Mouse (Mus musculus) cerebellum, adult 2 months (tissue): ENCODE data around the gene Msx2. TPM values are rescaled to one million over a fixed set of nuclear protein-coding genes. Genes with fewer than 3 reads are reported as not detected.

Source experiments
- DNase-seq, 2 experiments: peaks; one replicate each; pipeline ENCODE4 v3.0.0; 2021
- H3K27ac ChIP-seq: fragments of 200-500 bp; 2 replicates; pipeline ENCODE4 v1.5.1; 2012; ENCODE audit warnings: low read length, control low read depth, inconsistent platforms; ENCODE audit not compliant: insufficient read depth
- H3K27me3 ChIP-seq: fragments of 200-500 bp; 2 replicates; pipeline ENCODE4 v1.6.1; 2012; ENCODE audit warnings: inconsistent platforms, mild to moderate bottlenecking, low read length, moderate library complexity; ENCODE audit not compliant: control insufficient read depth, insufficient read depth
- H3K4me1 ChIP-seq: fragments of 200-500 bp; 2 replicates; pipeline ENCODE4 v1.6.1; 2011; ENCODE audit warnings: low read length; ENCODE audit not compliant: control insufficient read depth, insufficient read depth
- H3K4me3 ChIP-seq: fragments of 200-500 bp; replicated peaks from 2 replicates; pipeline ENCODE3; 2011; ENCODE audit warnings: mild to moderate bottlenecking, low read depth, low read length, control low read depth; ENCODE audit not compliant: insufficient read depth
- CTCF ChIP-seq: fragments of 200-500 bp; IDR thresholded peaks from 2 replicates; pipeline ENCODE4 v1.5.1; 2011; ENCODE audit warnings: low read depth, mild to moderate bottlenecking, control low read depth, low read length, moderate library complexity, borderline replicate concordance; ENCODE audit not compliant: insufficient read depth
- POLR2A ChIP-seq: fragments of 200-500 bp; IDR thresholded peaks from 2 replicates; pipeline ENCODE4 v1.6.1; 2011; ENCODE audit warnings: low read length, control low read depth, borderline replicate concordance; ENCODE audit not compliant: insufficient read depth
- WGBS: fragments of 180-500 bp; shearing (Covaris S2); methylation state at CpG from one replicate; pipeline ENCODE4 v1.1.7; 2018; 5-methylcytosine and 5-hydroxymethylcytosine counted together
- polyA plus RNA-seq: library from polyadenylated mRNA; depleted of rRNA; stranded (reverse); fragments of >200 nt; gene quantifications from 2 replicates; pipeline ENCODE4 v1.2.3, GENCODE M21; 2012

Gene Msx2
- polyA plus RNA-seq, 1 experiment: 6.0 TPM

DNA sequence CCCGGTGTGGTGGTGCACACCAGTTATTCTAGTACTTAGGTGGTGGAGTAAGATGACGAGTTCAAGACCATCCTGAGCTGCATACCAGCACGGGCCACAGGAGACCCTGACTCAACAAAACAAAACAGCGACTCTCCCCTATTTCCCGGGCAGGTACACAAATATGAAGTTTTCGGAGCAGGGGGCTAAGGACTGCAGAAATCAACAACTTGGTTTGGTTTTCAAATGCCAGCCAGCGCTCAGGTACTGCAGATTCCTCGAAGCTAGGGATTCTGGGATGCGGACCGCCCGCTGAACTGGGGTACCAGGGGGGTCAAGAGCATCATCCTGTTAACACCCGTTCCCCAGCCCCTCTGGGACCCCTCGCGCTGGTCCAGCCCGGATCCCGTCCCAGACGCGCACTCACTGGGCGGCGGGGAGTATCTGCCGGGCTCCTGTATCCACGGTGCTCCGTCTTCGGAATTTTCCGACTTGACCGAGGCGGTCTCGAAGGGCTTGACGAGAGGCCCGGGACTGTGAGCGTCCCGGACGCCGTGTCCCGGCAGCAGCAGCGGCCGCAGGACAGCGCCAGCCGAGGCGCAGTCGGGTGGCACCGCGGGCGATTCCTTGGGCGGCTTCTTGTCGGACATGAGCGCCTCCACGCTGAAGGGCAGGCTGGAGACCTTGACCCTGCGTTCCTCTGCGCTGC lies 804 bp downstream of the Msx2 start:
- 1% methylated on average over 50 of the region's 50 CpGs for WGBS
- Histone ChIP-seq H3K27ac (no peak overlapping the region), H3K4me3 (peak overlapping the region; percentile 15), H3K4me1 (no peaks in the 10 kb centered on the region), H3K27me3 (peaks cover 5% of the 10 kb centered on the region; the same call in 1 of the 2 replicates)
- TF ChIP-seq CTCF: no peak
- DNase-seq: no peak

DNA sequence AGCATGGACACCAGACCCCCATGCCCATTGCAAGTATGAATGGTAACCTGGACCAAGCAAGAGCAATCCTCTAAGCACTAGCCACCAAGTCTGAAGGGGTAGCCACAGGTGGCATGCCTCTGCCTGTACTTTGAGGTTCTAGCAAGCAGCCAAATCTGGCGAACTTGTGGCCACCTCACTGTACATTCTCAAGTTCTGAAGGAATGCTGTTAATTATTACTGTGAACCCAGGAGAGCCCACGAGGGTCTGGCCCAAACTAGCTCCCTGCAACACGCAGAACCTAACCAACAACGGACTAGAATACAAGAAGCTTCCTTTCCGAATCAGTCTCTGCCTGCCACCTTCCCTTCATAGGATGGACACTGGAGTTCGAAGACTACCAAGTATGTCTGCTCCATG lies 1.5 kb downstream of the Msx2 start:
- 28% methylated on average over 6 of the region's 6 CpGs for WGBS
- Histone ChIP-seq H3K27me3 (peaks cover 5% of the 10 kb centered on the region; the same call in 1 of the 2 replicates), H3K4me1 (no peaks in the 10 kb centered on the region), H3K27ac (peak overlapping the region; percentile 30; the same call in 1 of the 2 replicates), H3K4me3 (peak overlapping the region; percentile 21)
- no peak for TF ChIP-seq CTCF
- no peak for TF ChIP-seq POLR2A
- no peak for DNase-seq

DNA sequence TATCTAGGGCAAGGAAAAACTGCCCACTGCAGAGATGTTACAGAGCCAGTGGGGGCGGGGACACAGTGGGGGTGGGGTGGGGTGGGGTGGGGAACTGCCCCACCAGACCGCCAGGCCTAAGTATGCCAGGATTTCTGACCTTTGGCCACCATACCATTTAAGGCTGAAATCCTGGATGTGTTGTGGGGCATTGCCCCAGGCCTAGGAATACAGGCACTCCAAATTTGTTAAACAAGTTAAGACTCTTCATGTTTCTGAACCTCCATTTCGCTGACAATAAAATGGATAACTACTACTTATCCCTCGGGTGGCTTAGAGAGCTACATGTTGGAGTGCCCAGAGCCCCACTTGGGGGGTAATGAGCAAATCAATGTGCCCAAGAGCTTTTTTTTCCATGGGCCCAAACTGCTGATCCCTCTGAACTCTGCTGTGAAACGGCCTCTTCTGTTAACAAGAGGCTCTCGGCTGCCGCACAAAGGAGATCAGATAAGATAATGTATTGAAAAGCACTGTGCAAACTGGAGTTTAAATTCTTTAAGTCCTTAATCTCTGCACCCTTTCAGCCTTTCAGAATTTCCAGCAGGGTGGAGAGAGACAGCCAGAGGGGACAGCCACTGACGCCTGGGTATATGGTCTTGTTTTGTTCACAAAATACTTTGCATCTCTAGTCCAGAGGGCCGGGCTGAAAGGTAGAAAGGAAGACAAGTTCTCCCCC lies 2.3 kb downstream of the Msx2 start:
- Histone ChIP-seq H3K4me1 (no peaks in the 10 kb centered on the region), H3K27me3 (peaks cover 3% of the 10 kb centered on the region; the same call in 1 of the 2 replicates), H3K4me3 (no peak overlapping the region), H3K27ac (no peak overlapping the region)
- WGBS: 62% methylated on average over 9 of the region's 9 CpGs
- TF ChIP-seq POLR2A (no peak), CTCF (no peak)
- no peak for DNase-seq

DNA sequence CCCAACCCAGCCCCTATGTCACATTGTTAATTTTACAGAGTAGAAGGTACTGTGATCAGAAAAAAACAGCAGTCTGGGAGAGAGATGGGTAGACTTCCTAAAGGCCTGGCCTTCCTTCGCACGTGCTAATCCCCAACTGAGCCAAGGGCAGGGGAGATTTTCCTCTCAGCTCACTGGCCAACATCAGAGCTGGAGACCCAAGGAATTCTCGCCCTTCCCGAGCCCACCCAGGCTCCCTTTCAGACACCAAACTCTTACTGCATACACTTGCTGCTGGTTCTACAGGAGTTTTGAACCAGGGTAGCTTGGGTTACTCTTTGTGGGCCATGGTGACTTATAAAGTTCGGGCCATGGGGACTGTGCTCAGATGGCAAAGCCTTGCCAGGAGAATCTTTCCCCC lies 3.1 kb downstream of the Msx2 start:
- no peak overlapping the region for H3K4me3 ChIP-seq
- H3K27me3 ChIP-seq: peaks cover 3% of the 10 kb centered on the region; the same call in 1 of the 2 replicates
- H3K4me1 ChIP-seq: no peaks in the 10 kb centered on the region
- no peak overlapping the region for H3K27ac ChIP-seq
- 64% methylated on average over 5 of the region's 5 CpGs for WGBS
- TF ChIP-seq POLR2A (no peak), CTCF (no peak)
- DNase-seq: no peak

DNA sequence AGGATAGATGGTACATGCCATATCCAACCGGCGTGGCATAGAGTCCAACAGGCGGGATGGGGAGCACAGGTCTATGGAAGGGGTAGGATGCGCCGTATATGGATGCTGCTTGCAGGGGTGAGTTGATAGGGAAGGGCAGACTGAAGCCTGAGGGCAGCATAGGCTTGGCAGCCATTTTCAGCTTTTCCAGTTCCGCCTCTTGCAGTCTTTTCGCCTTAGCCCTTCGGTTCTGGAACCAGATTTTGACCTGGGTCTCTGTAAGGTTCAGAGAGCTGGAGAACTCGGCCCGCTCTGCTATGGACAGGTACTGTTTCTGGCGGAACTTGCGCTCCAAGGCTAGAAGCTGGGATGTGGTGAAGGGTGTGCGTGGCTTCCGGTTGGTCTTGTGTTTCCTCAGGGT lies 4.7 kb downstream of the Msx2 start:
- DNase-seq: no peak
- Histone ChIP-seq H3K4me3 (no peak overlapping the region), H3K27ac (no peak overlapping the region), H3K4me1 (no peaks in the 10 kb centered on the region), H3K27me3 (peaks cover 2% of the 10 kb centered on the region; the same call in 1 of the 2 replicates)
- TF ChIP-seq POLR2A: no peak
- TF ChIP-seq CTCF: no peak
- WGBS: 40% methylated on average over 14 of the region's 14 CpGs

DNA sequence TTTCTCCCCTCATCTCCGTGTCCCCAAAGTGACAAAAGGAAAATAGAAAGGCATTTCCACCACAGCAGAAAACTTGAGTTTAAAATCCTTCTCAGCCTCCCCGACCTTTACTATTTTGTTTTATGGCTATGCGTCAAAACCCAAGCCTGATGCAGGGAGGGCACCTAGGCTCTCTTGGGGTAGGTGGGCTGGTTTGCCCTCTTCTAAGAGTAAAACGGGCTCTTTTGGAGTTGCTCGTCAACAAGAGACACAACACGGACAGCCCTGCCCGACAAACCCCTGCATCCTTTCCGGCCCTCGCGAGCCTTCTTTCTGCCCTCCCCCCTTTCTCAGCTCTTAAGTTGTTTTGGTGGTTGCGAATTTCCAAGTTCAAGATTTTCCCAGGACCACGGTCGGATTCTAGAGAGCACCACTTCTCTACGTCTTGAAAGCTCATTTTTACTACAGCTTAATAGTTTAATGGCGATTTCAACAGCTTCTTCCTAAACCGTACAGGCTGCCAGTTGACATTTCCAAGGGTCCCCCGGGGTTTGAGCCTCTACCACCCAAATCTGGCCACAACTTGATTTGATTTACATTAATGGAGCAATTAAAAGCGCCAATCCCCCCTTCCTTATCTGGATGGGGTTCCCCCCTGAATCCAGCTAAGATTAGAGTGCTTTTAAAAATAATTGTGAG lies 6.5 kb downstream of the Msx2 start:
- H3K27ac ChIP-seq: no peak overlapping the region
- 13% methylated on average over 18 of the region's 18 CpGs for WGBS
- no peaks in the 10 kb centered on the region for H3K4me1 ChIP-seq
- no peak for DNase-seq
- no peak for TF ChIP-seq CTCF
- TF ChIP-seq POLR2A: no peak
- H3K27me3 ChIP-seq: peaks cover 5% of the 10 kb centered on the region; the same call in 1 of the 2 replicates
- no peak overlapping the region for H3K4me3 ChIP-seq

DNA sequence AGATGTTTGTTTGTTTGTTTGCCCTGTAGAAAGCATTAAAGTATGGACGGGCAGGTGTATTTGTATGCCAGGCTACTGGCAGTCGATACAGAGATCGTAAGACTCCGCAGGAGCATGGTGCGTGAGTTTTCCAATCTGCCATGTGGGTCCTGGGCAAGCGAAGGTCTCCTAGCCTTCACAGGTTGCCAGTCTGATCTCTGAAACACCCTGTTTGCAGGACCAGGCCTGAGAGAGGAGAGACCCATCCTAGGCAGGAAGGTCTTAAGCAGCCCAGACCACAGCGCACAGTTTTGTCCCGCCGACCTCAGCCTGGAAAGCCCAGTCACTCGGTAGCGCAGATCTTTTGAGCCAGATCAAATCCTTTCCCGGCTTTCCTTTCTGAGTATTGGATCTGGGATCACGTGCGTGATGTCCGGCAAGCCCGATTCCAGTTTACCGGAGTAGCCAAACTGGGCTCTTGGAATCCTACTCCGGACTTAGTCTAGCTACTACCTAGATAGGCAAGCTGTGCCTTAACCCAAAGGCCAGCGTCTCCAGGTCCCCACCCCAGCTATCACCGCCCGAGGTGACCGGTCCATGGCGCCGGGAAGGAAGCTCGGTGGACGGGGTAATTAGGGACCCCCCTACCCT lies 7.6 kb downstream of the Msx2 start:
- H3K27ac ChIP-seq: no peak overlapping the region
- H3K4me3 ChIP-seq: no peak overlapping the region
- H3K27me3 ChIP-seq: peaks cover 5% of the 10 kb centered on the region; the same call in 1 of the 2 replicates
- DNase-seq: no peak
- 7% methylated on average over 26 of the region's 26 CpGs for WGBS
- no peaks in the 10 kb centered on the region for H3K4me1 ChIP-seq
- no peak for TF ChIP-seq CTCF
- TF ChIP-seq POLR2A: no peak
